Mouse (Mus musculus) erythroid progenitor cell, adult 5-6 weeks (primary cell): Measurements from ENCODE around the gene Mre11a. TPM values are rescaled to one million over a fixed set of nuclear protein-coding genes. Genes with fewer than 3 reads are reported as not detected.
"Not testable (repeated sequence)": the region's sequence is repeated elsewhere in the genome, so short reads cannot be mapped to it uniquely, and the experiment has no call there.

Source experiments
- ATAC-seq: replicated peaks from 2 replicates; pipeline ENCODE4 v1.8.0; 2016; ENCODE audit warnings: moderate number of reproducible peaks, mild to moderate bottlenecking, moderate TSS enrichment, inconsistent platforms; ENCODE audit not compliant: poor library complexity, low FRiP score, severe bottlenecking
- total RNA-seq, 2 experiments: library from RNA; stranded (forward) in 1 of 2; stranded (reverse) in 1 of 2; fragments of 150-400 nt in 1 of 2; fragments of 186-747, 209-891 nt in 1 of 2; gene quantifications; 2 replicates each; pipeline versions ENCODE4 v1.2.3 to v1.2.4; 2015 to 2017; ENCODE audit warnings: low replicate concordance in 2 of 2

Gene Mre11a
- total RNA-seq, 2 experiments from 2014 or later = 10.9 to 27.0 TPM

DNA sequence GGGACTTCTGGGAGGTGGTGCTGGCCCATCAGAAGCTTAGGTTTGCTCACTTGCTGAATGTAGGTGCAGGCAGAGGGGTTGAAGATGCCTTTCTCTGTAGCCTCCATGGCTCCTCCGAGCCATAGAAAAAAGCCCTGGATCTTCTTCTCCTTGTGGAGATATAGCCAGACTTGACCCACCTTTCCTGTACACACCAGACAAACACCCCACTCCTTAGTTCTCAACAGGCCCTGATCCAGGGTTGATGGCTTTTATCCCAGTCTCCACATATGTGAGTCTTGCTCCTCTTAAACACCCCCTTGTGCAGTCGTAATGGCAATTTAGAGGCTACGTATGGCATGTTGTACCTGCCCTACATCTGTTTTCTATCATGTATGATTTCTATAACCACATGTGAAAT, 78.7 kb downstream of the Mre11a start:
- no peak for ATAC-seq

DNA sequence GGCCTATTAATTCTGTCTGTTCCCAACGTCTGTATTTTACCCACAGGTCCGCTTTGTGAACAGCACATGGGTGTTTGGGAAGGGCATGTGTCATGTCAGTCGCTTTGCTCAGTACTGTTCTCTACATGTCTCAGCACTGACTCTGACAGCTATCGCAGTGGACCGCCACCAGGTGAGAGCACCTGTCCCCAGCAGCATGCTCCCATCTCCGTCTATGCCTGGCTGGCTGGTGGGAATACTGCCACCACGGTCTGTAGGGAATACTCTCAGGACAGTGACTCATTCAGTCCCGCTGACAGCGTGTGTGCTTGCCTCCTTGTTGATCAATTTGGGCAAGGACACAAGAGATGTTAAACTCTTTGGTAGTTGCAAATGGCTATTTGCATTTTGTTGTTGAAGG, 80.3 kb downstream of the Mre11a start:
- no peak for ATAC-seq

DNA sequence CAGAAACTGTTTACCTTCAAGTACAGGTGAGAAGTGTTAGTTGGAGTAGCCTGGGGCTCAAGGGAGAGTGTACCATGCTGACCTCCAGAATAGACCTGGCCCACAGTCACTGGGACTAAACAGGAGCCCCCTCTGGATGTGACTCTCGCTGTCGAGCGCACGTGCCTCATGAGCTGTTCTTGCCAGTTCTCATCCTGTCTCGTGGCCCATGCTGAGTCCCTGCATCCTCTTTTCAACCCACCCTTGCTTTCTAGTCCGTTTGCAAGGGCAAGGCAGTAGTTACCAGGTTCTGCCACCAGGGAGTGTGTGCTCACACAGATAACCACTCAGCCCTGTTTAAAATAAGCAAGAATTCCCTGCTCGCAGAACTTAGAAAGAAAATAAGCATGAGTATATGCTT, 82.5 kb downstream of the Mre11a start:
- ATAC-seq = no peak

DNA sequence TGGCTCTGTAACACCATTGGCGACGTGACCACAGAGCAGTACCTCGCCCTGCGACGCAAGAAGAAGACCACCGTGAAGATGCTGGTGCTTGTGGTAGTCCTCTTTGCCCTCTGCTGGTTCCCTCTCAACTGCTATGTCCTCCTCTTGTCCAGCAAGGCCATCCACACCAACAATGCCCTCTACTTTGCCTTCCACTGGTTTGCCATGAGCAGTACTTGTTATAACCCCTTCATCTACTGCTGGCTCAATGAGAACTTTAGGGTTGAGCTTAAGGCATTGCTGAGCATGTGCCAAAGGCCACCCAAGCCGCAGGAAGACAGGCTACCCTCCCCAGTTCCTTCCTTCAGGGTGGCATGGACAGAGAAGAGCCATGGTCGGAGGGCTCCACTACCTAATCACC, 83.9 kb downstream of the Mre11a start:
- no peak for ATAC-seq

DNA sequence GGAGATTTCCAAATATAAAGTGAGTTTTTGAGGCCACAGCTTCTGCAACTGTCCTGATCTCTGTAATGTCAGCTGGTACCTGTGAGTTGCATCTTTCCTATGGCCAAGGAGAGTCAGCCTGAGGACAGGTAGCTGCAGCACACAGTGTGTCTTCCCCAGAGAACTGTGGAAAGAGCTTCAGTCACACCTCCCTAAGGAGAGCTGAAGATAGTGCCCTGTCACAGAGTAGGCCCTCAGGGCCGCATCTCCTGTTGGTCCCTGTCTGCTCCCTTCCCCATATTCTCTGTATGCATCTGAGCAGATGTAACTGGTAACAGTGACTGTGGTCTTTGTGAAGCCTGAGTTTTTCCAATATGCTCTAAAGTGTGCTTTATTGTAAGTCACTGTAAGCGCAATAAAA, 85.9 kb downstream of the Mre11a start:
- ATAC-seq = no peak

DNA sequence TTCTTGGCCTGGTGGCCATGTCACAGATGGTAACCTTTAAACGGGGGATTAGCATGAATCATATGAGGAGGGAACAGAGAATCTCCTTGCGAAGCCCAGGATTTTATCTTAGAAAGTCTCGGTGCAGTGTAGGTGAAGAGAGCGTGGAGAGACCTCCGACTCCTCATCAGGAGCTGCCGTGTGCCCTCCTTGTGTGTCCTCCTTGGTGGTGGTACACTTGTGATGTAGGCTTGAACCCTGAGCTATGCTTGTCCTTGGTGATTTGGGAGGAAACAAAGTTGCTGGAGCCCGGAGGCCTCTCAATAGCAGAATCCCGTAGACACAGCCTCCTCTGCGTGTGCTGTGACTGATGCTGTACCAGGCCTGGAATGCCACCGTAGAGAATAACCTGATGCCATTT, 86.3 kb downstream of the Mre11a start:
- ATAC-seq = no peak

DNA sequence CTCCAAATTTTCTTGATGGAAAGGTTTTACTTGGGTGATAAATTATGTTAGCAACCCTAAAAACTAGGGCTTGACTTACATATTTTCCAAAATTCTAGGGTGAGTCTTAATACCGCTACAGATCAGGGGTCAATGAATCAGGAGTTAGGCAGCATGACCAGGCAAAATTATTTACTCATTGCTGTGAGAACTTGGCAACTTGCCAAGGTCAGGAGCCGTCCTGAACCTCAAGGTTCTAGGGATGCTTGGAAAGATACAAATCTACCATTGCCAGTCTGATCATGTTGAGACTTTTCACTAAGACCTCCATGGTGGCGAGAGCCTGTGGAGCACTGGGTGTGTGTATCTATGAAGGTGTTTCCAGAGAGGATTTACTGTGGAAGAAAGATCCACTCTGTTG, 87.1 kb downstream of the Mre11a start:
- no peak for ATAC-seq

DNA sequence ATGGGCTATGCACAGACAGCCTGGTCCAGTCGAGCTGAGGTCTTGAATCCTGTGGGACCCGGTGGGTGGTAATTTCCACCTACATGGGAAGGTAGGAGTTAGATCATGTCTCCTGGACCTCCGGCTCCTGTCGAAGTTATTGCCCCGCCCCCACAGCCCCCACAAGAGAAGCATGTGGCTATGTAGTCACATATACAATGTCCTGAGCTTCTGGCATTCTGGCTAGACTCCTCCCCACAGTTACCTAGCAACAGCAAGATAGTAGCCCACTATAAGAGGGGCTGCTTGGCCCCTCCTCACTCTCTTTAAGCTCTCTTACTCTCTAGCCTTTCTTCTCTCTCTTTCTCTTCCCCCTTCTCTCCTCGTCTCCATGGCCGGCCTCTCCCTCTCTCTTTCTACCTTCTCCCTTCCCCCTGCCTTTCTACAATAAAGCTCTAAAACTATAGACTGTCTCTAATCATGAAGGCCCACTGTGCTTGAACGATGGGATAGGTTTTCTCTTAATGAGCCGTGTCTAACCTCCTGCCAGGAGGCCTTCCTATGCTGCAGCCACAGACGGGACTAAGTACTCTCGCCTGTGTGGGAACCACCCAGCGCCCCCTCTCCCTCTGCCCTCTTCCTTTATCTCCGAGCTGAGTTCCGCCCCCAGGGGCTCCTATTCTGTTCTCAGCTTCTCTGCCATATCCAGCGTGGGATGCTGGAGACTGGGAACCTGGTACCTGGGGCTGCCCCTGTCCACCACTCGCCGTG, 87.9 kb downstream of the Mre11a start:
- ATAC-seq = no peak

DNA sequence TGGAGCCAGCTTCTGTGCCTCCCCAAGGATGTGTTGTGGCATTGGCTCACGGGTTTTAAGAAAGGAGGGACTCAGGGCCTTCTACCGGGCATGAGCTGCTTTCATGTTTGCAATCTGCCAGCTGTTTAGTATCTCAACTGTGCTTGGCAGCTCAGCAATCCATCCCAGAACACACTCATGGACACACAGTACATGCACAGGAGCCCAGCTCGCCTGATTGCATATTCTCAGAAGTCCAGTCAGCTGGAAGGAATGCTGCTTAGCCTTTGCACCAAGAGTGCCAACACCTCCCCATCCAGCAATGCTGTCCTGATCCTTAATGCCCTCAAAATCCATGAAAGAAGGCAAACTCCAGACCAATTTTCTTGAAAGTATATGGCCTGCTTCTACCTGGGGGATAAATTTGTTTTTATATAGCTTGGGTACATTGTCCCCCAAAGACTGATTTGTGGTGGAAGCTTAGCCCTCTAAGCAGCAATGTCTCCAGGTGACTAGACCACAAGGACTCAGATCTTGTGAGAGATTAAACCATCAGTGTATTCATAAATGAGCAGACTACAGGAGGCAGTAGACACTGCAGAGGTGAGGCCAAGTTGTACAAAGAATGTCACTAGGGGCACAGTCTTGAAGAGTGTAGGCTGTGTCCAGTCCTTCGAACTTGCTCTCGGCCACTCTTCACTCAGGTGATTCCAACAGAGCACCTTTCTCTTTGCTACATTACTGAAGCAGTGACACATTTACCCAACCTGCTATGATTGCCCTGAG, 91.5 kb downstream of the Mre11a start:
- no peak for ATAC-seq

DNA sequence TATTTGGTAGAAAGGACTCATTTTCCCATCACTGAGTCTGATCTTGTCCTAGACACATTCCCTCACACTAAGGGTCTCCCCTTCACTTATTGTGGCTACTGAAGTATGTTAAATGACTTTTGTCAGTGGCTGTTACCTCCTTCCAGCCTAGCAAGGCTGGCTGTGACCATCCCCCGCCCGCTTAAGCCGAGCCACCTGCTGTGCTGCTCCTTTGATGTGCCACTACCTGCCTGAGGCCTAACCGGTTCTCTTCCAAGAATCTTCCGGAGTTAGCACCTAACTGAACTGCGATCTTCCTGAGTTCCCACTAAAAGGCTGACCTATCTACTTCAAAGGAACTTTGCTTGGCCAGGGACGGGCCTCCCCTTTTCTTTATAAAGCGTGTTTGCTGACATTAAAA, 92.1 kb downstream of the Mre11a start:
- not testable (repeated sequence) for ATAC-seq

DNA sequence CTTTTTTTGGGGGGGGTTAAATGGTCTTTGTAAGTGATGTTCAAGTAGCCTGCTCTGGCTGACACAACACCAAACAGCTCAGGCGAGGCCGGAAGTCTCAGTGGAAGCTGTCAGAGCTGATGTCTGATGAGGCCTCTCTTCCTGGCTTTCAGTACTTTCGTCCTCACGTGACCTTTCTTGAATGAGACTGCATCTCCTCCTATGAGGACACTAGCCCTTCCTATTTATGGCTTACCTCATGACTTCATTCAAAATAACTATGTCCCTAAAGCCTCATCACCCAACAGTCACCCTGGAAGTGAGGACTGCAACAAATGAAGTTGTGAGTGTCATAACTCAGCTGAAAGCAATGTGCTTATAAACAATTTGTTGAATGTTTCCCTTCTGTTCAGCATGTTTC, 100.2 kb downstream of the Mre11a start:
- no peak for ATAC-seq

DNA sequence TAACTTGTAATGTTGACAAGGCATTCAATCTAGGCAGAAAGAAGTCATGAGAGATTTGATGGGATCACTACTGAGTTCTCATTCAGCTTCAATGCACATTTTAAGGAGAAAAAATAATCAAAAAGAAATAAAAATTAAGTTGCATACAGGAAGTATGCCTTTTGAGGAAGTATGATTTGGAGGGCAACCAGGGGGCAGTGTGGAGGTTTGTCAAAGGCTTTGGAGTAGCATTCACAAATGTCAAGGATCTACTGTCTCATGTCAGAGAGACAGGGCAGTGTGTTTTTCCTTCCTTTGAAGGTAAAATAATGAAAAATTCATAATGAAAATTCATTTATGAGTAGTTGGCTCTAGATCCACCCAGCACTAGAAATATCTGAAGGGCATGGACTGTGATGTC, 100.7 kb downstream of the Mre11a start:
- ATAC-seq = no peak

DNA sequence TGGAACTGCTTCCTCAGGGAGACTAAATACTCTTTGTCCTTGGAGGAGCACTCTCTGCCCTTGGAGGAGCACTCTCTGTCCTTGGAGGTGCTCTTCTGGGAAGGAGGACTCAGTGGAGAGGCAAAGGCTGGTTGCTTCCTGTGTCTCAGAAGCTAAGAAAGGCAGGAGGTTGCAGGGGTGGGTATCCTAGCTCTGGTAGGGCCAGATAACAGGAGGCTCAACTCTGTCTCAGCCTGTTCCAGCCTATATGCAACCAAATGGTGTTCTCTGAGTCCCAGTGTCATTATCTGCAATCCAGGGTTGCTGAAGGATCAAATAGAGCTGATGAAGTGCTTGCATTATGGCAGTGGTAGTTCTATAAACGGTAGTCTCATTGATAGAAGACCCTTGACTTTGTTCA, 101.5 kb downstream of the Mre11a start:
- no peak for ATAC-seq

Other genes starting within 250 kb of the Mre11a start
- gene Amotl1, start 139.6 kb upstream of the Mre11a start, total RNA-seq (2015; ENCODE audit: low replicate concordance) = not detected in 2 replicates
- gene Amotl1, start 139.6 kb upstream of the Mre11a start, total RNA-seq (2017; ENCODE audit: low replicate concordance) = 0.13 and 0.53 TPM in 2 replicates
- gene Piwil4, start 43.9 kb upstream of the Mre11a start, total RNA-seq (2015; ENCODE audit: low replicate concordance) = not detected in 2 replicates
- not detected in 2 replicates for gene Piwil4, start 43.9 kb upstream of the Mre11a start, total RNA-seq (2017; ENCODE audit: low replicate concordance)
- 2.9 TPM in 1 of 2 replicates, not detected in the other for gene Fut4, start 32.3 kb upstream of the Mre11a start, total RNA-seq (2015; ENCODE audit: low replicate concordance)
- gene Fut4, start 32.3 kb upstream of the Mre11a start, total RNA-seq (2017; ENCODE audit: low replicate concordance) = 0.90 and 3.2 TPM in 2 replicates
- gene 1700012B09Rik, start 13.6 kb upstream of the Mre11a start, total RNA-seq (2015; ENCODE audit: low replicate concordance) = not detected in 2 replicates
- gene 1700012B09Rik, start 13.6 kb upstream of the Mre11a start, total RNA-seq (2017; ENCODE audit: low replicate concordance) = not detected in 2 replicates
- 16.6 and 28.1 TPM in 2 replicates for gene Ankrd49, start 202 bp downstream of the Mre11a start, total RNA-seq (2015; ENCODE audit: low replicate concordance)
- 12.5 and 23.3 TPM in 2 replicates for gene Ankrd49, start 202 bp downstream of the Mre11a start, total RNA-seq (2017; ENCODE audit: low replicate concordance)
- not detected in 2 replicates for gene Gpr83, start 75.6 kb downstream of the Mre11a start, total RNA-seq (2015; ENCODE audit: low replicate concordance)
- gene Gpr83, start 75.6 kb downstream of the Mre11a start, total RNA-seq (2017; ENCODE audit: low replicate concordance) = 0.64 TPM in 1 of 2 replicates, not detected in the other
- gene Izumo1r, start 119.3 kb downstream of the Mre11a start, total RNA-seq (2015; ENCODE audit: low replicate concordance) = 2.5 TPM in 1 of 2 replicates, not detected in the other
- gene Izumo1r, start 119.3 kb downstream of the Mre11a start, total RNA-seq (2017; ENCODE audit: low replicate concordance) = 7.1 TPM in 1 of 2 replicates, not detected in the other